Mouse (Mus musculus): ENCODE measurements around the gene Gm17720. TPM values are rescaled to one million over a fixed set of nuclear protein-coding genes. Genes with fewer than 3 reads are reported as not detected.

Gene Gm17720
- polyA plus RNA-seq, 1 experiment from 2014 or later: not detected

DNA sequence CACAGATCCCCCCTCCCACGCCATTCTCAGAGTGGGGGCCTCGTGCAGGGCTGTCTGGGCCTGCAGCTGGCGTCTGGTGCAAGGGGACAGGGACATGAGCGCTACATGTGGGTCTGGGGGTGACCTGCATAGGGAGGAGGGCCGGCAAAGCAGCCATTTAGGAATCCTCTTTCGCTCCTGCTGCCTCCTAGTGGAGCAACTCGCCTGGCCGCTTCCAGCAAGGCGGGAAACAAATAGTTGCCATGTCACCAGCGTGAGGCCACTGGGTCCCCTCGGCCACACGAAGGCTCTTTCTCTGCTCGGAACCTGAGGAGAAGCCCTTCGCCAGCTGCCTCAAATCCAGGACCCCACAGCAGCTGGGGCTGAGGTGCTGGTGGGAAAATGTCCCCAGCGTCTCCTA is 877 bp downstream of the Gm17720 start:
- no peaks in the 10 kb centered on the region for H3K27me3 ChIP-seq (ENCODE audit: control insufficient read depth, insufficient read depth, low read length)
- no peaks in the 10 kb centered on the region for H3K9me3 ChIP-seq (replicated peaks; ENCODE audit: control insufficient read depth, low read length)
- no peak overlapping the region for H3K27ac ChIP-seq (replicated peaks; ENCODE audit: low read depth, low read length)
- WGBS: 93% methylated on average over 15 of the region's 15 CpGs
- ATAC-seq (replicated peaks; ENCODE audit: insufficient number of reproducible peaks, low FRiP score, low TSS enrichment, low read depth): no peak
- no peak overlapping the region for H3K4me3 ChIP-seq (ENCODE audit: low read depth, low read length)
- H3K9ac ChIP-seq (replicated peaks; ENCODE audit: low read length): no peak overlapping the region
- no peak overlapping the region for H3K4me2 ChIP-seq (ENCODE audit: low read depth, low read length)
- no peak for DNase-seq (ENCODE audit: low spot score)
- no peaks in the 10 kb centered on the region for H3K36me3 ChIP-seq (replicated peaks; ENCODE audit: control insufficient read depth, insufficient read depth, low read depth, low read length)
- no peaks in the 10 kb centered on the region for H3K4me1 ChIP-seq (ENCODE audit: control insufficient read depth, insufficient read depth, low read length)

GRCm38 (mm10) chr8:110100907-110101306 is 1.6 kb downstream of the Gm17720 start, which contains the start of gene Gm21964:
Gene Gm21964, plus strand, starts transcription at chr8:110101207.
- no peaks in the 10 kb centered on the region for H3K36me3 ChIP-seq (replicated peaks; ENCODE audit: control insufficient read depth, insufficient read depth, low read depth, low read length)
- H3K4me2 ChIP-seq (ENCODE audit: low read depth, low read length): no peak within 1 kb of the TSS
- DNase-seq (ENCODE audit: low spot score) (no peak), ATAC-seq (replicated peaks; ENCODE audit: insufficient number of reproducible peaks, low FRiP score, low TSS enrichment, low read depth) (no peak)
- H3K27me3 ChIP-seq (ENCODE audit: control insufficient read depth, insufficient read depth, low read length): no peaks in the 10 kb centered on the region
- WGBS: 88% methylated on average over 12 of the region's 12 CpGs
- H3K9me3 ChIP-seq (replicated peaks; ENCODE audit: control insufficient read depth, low read length): no peaks in the 10 kb centered on the region
- H3K27ac ChIP-seq (replicated peaks; ENCODE audit: low read depth, low read length): no peak within 1 kb of the TSS
- H3K4me1 ChIP-seq (ENCODE audit: control insufficient read depth, insufficient read depth, low read length): no peaks in the 10 kb centered on the region
- H3K4me3 ChIP-seq (ENCODE audit: low read depth, low read length): no peak within 1 kb of the TSS
- no peak within 1 kb of the TSS for H3K9ac ChIP-seq (replicated peaks; ENCODE audit: low read length)

DNA sequence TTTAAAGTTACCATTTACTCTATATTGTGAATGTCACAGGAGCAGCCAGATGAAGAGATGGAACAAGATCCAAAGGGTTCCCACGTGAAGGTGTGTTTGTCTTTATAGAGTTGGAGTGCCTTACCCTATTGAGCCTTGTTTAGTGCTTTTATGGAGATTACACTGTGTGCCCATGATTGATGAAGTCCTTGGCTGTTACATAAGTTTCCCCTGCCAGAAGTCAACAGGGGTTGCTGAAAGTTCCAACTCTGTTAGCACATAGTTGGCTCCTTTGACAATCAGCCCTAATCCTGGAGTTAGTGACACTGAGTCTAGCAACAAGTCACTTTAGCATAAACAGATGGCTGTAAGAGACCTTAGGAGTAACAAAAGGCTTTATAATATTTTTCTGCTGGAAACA is 10.7 kb downstream of the Gm17720 start:
- H3K27ac ChIP-seq (replicated peaks; ENCODE audit: low read depth, low read length): no peak overlapping the region
- no peak overlapping the region for H3K9ac ChIP-seq (replicated peaks; ENCODE audit: low read length)
- H3K27me3 ChIP-seq (ENCODE audit: control insufficient read depth, insufficient read depth, low read length): no peaks in the 10 kb centered on the region
- H3K9me3 ChIP-seq (replicated peaks; ENCODE audit: control insufficient read depth, low read length): no peaks in the 10 kb centered on the region
- no peaks in the 10 kb centered on the region for H3K4me1 ChIP-seq (ENCODE audit: control insufficient read depth, insufficient read depth, low read length)
- H3K4me2 ChIP-seq (ENCODE audit: low read depth, low read length): no peak overlapping the region
- DNase-seq (ENCODE audit: low spot score) (no peak), ATAC-seq (replicated peaks; ENCODE audit: insufficient number of reproducible peaks, low FRiP score, low TSS enrichment, low read depth) (no peak)
- WGBS: 58% methylated on average over 1 of the region's 1 CpGs
- H3K36me3 ChIP-seq (replicated peaks; ENCODE audit: control insufficient read depth, insufficient read depth, low read depth, low read length): peaks cover 7% of the 10 kb centered on the region
- no peak overlapping the region for H3K4me3 ChIP-seq (ENCODE audit: low read depth, low read length)

DNA sequence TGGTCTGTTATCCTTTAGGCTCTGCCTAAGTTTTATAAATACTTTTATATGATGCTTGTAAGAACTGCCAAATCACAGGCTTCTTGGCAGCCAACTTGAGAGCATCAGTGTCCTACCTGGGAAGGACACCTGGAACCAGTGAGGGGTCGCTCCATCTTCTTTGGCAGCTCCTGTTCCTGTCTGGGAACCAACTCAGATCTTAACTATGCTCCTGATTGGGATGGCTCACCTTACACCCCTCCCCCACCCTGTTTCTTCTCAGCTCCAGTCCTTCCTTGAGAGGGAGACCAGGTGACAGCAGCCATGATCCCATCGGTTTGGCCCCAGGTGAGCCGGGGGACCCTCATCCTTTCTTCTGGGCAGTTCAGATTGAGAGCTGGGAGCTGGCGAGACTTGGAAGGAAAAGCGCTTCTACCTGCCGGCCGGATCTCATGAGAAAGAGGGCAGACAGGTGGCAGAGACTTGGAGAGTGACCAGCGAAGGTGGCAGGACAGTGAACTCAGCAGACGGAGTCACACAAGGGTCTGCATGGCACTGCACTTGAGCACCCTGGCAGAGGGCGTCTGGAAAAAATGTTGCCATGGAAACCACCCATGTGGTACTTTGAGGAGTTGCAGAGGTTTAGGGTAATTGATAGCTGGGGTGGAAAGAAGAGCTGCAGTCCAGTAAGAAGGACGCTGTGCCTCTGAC is 20.0 kb downstream of the Gm17720 start:
- ATAC-seq (replicated peaks; ENCODE audit: insufficient number of reproducible peaks, low FRiP score, low TSS enrichment, low read depth) (no peak), DNase-seq (ENCODE audit: low spot score) (peak; percentile 10)
- H3K27me3 ChIP-seq (ENCODE audit: control insufficient read depth, insufficient read depth, low read length): no peaks in the 10 kb centered on the region
- WGBS: 76% methylated on average over 11 of the region's 11 CpGs
- no peak overlapping the region for H3K4me2 ChIP-seq (ENCODE audit: low read depth, low read length)
- no peaks in the 10 kb centered on the region for H3K36me3 ChIP-seq (replicated peaks; ENCODE audit: control insufficient read depth, insufficient read depth, low read depth, low read length)
- H3K4me3 ChIP-seq (ENCODE audit: low read depth, low read length): no peak overlapping the region
- H3K4me1 ChIP-seq (ENCODE audit: control insufficient read depth, insufficient read depth, low read length): no peaks in the 10 kb centered on the region
- no peaks in the 10 kb centered on the region for H3K9me3 ChIP-seq (replicated peaks; ENCODE audit: control insufficient read depth, low read length)
- H3K27ac ChIP-seq (replicated peaks; ENCODE audit: low read depth, low read length): no peak overlapping the region
- H3K9ac ChIP-seq (replicated peaks; ENCODE audit: low read length): no peak overlapping the region

DNA sequence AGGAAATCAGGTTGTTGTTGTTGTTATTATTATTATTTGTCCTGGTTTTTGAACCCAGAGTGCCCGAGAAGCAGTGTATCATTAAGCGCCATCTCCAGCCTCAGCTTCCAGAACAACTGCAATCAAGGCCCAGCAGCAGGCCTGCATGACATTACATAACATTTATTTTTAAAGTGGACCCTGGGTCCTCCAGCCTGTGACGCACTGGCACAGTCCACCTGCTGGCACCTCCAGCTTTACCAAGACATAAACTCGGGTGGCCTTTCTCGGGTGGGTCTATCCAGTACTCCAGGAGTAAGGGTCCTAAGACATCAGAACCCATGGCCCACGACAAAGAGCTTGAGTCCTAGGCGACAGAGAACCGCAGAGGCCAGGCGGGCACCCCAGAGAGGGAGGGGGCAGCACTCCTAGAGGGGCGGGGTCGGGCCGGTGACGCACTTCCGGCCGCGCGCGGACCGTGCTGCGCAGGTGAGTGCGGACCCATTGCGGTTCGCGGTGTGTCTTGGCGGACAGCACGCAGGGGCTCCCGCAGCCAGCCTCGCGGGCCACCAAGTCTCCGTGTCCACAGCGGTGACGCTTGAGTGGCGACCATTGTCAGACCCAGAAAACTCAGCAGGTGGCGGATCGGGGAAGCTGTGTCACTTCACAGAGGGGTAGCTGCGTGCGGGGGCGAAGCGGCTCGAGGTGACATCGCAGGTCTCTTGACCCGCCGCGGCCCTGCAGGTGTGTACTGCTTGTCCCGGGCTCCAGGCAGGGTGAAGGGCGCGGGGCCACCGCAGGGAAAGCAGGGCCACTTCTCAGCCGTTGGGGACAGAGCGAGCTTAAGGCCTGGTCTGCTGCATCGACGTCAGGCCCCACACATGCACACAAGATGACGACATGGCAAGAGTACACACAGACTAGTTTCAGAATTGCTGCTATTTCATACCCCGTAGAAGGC is 23.0 kb downstream of the Gm17720 start, which contains the start of gene Zfp612:
TSS of gene Zfp612 (plus strand) at position 465 of the 940 bp plus-strand sequence.
- H3K36me3 ChIP-seq (replicated peaks; ENCODE audit: control insufficient read depth, insufficient read depth, low read depth, low read length): no peaks in the 10 kb centered on the region
- peak within 1 kb of the TSS; percentile 69 for H3K4me3 ChIP-seq (ENCODE audit: low read depth, low read length)
- no peaks in the 10 kb centered on the region for H3K4me1 ChIP-seq (ENCODE audit: control insufficient read depth, insufficient read depth, low read length)
- no peaks in the 10 kb centered on the region for H3K27me3 ChIP-seq (ENCODE audit: control insufficient read depth, insufficient read depth, low read length)
- peak within 1 kb of the TSS; percentile 94 for H3K4me2 ChIP-seq (ENCODE audit: low read depth, low read length)
- peak within 1 kb of the TSS; percentile 73 for H3K9ac ChIP-seq (replicated peaks; ENCODE audit: low read length)
- 7% methylated on average over 54 of the region's 54 CpGs for WGBS
- DNase-seq (ENCODE audit: low spot score) (peak; percentile 74), ATAC-seq (replicated peaks; ENCODE audit: insufficient number of reproducible peaks, low FRiP score, low TSS enrichment, low read depth) (peak; percentile 85)
- H3K27ac ChIP-seq (replicated peaks; ENCODE audit: low read depth, low read length): no peak within 1 kb of the TSS
- no peaks in the 10 kb centered on the region for H3K9me3 ChIP-seq (replicated peaks; ENCODE audit: control insufficient read depth, low read length)

- 84% methylated on average over 8 of the region's 8 CpGs for WGBS
- no peak for ATAC-seq (replicated peaks; ENCODE audit: insufficient number of reproducible peaks, low FRiP score, low TSS enrichment, low read depth)
Measured at GRCm38 (mm10) chr8:110074496-110074895, 28.1 kb downstream of the Gm17720 start.

DNA sequence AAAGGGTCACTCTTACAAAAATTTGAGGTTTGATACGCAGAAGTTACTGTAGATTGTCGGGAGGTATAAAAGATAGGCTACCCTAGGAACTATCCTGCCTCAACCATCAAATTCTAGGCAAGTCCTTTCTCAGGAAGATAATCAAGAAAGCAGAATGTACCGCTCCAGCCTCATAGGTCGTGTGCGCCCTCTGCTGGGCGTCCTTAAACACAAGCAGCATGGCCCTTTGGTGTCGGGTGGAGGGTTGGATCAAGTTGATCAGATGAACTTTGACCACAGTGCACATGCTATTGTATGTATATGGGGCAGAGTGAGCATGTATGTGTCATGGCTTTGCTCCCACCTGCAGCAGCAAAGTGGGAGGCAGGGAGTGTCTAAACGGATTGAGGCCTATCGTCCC is 31.0 kb downstream of the Gm17720 start:
- ATAC-seq (replicated peaks; ENCODE audit: insufficient number of reproducible peaks, low FRiP score, low TSS enrichment, low read depth): no peak

More at GRCm38 (mm10) chr8:110074496-110074895, 28.1 kb downstream of the Gm17720 start:
- no peak for DNase-seq (ENCODE audit: low spot score)
- Histone ChIP-seq H3K4me1 (ENCODE audit: control insufficient read depth, insufficient read depth, low read length) (no peaks in the 10 kb centered on the region), H3K4me2 (ENCODE audit: low read depth, low read length) (no peak overlapping the region), H3K9me3 (replicated peaks; ENCODE audit: control insufficient read depth, low read length) (no peaks in the 10 kb centered on the region), H3K9ac (replicated peaks; ENCODE audit: low read length) (no peak overlapping the region), H3K4me3 (ENCODE audit: low read depth, low read length) (no peak overlapping the region), H3K36me3 (replicated peaks; ENCODE audit: control insufficient read depth, insufficient read depth, low read depth, low read length) (no peaks in the 10 kb centered on the region), H3K27me3 (ENCODE audit: control insufficient read depth, insufficient read depth, low read length) (no peaks in the 10 kb centered on the region), H3K27ac (replicated peaks; ENCODE audit: low read depth, low read length) (no peak overlapping the region)

GRCm38 (mm10) chr8:110069706-110070105 is 32.8 kb downstream of the Gm17720 start:
- Histone ChIP-seq H3K4me2 (ENCODE audit: low read depth, low read length) (no peak overlapping the region), H3K4me3 (ENCODE audit: low read depth, low read length) (no peak overlapping the region), H3K9ac (replicated peaks; ENCODE audit: low read length) (no peak overlapping the region), H3K27me3 (ENCODE audit: control insufficient read depth, insufficient read depth, low read length) (no peaks in the 10 kb centered on the region), H3K4me1 (ENCODE audit: control insufficient read depth, insufficient read depth, low read length) (no peaks in the 10 kb centered on the region), H3K9me3 (replicated peaks; ENCODE audit: control insufficient read depth, low read length) (no peaks in the 10 kb centered on the region), H3K27ac (replicated peaks; ENCODE audit: low read depth, low read length) (no peak overlapping the region), H3K36me3 (replicated peaks; ENCODE audit: control insufficient read depth, insufficient read depth, low read depth, low read length) (no peaks in the 10 kb centered on the region)
- no peak for ATAC-seq (replicated peaks; ENCODE audit: insufficient number of reproducible peaks, low FRiP score, low TSS enrichment, low read depth)
- no peak for DNase-seq (ENCODE audit: low spot score)
- WGBS: 91% methylated on average over 4 of the region's 4 CpGs

More for the DNA sequence above, 31.0 kb downstream of the Gm17720 start:
- H3K4me1 ChIP-seq (ENCODE audit: control insufficient read depth, insufficient read depth, low read length): no peaks in the 10 kb centered on the region
- H3K27me3 ChIP-seq (ENCODE audit: control insufficient read depth, insufficient read depth, low read length): no peaks in the 10 kb centered on the region
- 13% methylated on average over 9 of the region's 9 CpGs for WGBS
- no peaks in the 10 kb centered on the region for H3K36me3 ChIP-seq (replicated peaks; ENCODE audit: control insufficient read depth, insufficient read depth, low read depth, low read length)
- H3K27ac ChIP-seq (replicated peaks; ENCODE audit: low read depth, low read length): no peak overlapping the region
- H3K9ac ChIP-seq (replicated peaks; ENCODE audit: low read length): no peak overlapping the region
- no peak overlapping the region for H3K4me2 ChIP-seq (ENCODE audit: low read depth, low read length)
- H3K4me3 ChIP-seq (ENCODE audit: low read depth, low read length): no peak overlapping the region
- peak; percentile 83 for DNase-seq (ENCODE audit: low spot score)
- no peaks in the 10 kb centered on the region for H3K9me3 ChIP-seq (replicated peaks; ENCODE audit: control insufficient read depth, low read length)

All from embryonic facial prominence, embryonic 11.5 days (tissue).